Mouse (Mus musculus) c-Kit-positive CD71-negative TER-119-negative erythroid progenitor cells, embryonic 14.5 days (primary cell): ENCODE data around the gene Plin4.

Experiments
- DNase-seq: peaks from one replicate; pipeline ENCODE4 v3.0.0-alpha.2; 2013; ENCODE audit warnings: low read depth

Plin4 gene

GRCm38 (mm10) chr17:56057381-56058120, 52.1 kb downstream of the Plin4 start:
- no peak for DNase-seq

DNA sequence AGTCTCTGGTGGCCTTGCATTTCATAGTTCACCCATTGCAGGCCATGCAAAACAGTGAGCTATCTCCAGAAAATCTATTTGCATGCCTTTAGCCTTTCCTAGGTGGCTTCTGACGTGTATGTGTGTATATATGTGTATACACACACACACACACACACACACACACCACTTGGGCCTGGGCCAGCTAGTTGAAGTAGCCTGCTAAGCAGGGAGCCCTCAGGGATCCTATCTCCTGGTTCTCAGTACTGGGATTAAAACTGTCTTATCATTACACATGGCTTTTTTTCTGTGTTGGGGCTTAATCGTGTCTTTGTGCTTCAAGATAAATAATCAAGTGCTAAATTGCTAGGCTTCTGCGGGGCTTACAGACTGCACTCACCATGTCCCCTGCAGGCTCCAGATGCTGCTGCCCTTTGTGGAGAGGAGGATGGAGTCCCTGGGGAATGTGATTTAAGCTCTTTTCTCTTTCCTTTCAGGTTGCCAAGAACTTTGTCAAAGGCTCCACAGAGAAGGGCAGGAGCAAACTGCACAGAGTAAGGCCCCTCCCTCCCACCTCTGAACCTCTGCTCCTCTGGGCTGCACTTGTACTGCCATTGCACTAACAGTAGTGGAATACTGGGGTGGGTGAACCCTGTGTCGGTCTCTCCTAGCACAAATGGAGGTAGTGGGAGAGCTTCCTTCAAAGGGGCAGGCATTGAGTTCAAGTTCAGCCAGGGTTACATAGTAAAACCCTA, 53.5 kb downstream of the Plin4 start:
- no peak for DNase-seq

GRCm38 (mm10) chr17:56054938-56055337, 54.7 kb downstream of the Plin4 start:
- no peak for DNase-seq

DNA sequence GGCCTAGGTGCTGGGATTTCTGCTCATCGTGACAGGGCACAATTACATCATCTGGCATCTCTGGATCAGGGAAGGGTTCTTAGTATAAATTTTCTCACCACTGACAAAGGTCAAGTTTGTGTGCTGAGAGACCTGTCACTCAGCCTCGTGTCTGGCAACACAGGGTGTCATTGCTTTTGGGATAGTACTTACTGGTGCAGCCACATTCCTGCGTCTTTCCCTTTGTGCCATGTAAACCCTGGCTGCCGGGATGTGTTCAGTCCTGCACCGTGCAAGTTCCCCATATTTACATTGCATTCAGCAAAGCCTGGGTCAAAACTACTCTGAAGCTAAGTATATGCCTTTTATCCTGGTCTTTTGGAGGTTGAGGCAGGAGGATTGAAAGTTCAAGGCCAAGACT, 58.2 kb downstream of the Plin4 start:
- no peak for DNase-seq
